Mouse (Mus musculus): ENCODE data around the gene Sun5. TPM values are rescaled to one million over a fixed set of nuclear protein-coding genes. Genes with fewer than 3 reads are reported as not detected.
"Not testable (repeated sequence)": the region's sequence is repeated elsewhere in the genome, so short reads cannot be mapped to it uniquely, and the experiment has no call there.

Sun5 gene
- polyA plus RNA-seq, 1 experiment, result not detected

DNA sequence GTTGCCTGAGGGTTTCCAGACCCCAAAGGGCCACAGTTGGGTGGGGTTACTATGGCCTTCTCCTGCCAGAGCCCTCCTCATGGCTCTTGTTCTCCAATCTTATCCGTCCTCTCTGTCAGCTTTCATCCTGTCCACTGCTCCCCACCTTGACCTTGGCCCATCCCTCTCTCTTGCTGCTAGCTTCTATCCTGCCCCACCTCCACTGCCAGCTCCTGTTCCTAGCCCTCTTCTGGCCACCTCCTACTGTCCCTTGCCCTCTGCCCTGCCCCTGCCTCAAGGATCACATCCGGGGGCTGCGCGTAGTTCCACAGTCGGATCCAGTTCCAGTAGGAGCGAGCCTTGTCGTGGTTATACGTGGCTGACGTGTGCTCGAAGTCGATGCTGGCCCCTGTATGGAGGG, 10.6 kb downstream of the Sun5 start:
- WGBS, result 79% methylated on average over 11 of the region's 11 CpGs
- no peaks in the 10 kb centered on the region for H3K4me1 ChIP-seq (ENCODE audit: control insufficient read depth, insufficient read depth, low read length)
- no peak for DNase-seq
- H3K4me3 ChIP-seq (replicated peaks; ENCODE audit: extremely low read depth, low read depth, low read length), result no peak overlapping the region
- TF ChIP-seq POLR2A (IDR thresholded peaks at IDR 0.05; ENCODE audit: borderline replicate concordance, extremely low read depth, low read depth, low read length) (no peak), CTCF (IDR thresholded peaks at IDR 0.05; ENCODE audit: insufficient read depth, low read length) (no peak)

DNA sequence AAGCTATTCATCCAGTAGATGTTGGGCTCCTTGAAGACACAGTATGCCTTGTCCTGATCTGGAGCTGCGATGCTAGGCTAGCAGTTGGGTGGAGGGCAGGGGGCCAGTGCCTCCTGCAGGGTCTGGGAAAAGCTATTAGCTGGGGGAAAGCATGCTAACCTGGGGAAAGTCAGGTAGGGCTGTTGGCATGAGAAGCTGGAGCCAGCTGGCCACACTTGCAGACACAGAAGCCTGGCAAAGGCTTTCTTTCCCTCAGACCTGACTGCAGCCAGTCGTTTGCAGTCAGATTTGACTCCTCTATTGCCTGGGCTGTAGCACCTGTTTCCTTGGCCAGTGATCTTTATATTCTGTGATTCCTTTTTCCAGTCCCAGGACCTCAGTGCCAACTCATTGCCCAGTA, 11.3 kb downstream of the Sun5 start:
- DNase-seq, result no peak
- WGBS, result 76% methylated on average over 2 of the region's 2 CpGs
- Histone ChIP-seq H3K4me3 (replicated peaks; ENCODE audit: extremely low read depth, low read depth, low read length) (no peak overlapping the region), H3K4me1 (ENCODE audit: control insufficient read depth, insufficient read depth, low read length) (no peaks in the 10 kb centered on the region)
- TF ChIP-seq POLR2A (IDR thresholded peaks at IDR 0.05; ENCODE audit: borderline replicate concordance, extremely low read depth, low read depth, low read length) (no peak), CTCF (IDR thresholded peaks at IDR 0.05; ENCODE audit: insufficient read depth, low read length) (no peak)

DNA sequence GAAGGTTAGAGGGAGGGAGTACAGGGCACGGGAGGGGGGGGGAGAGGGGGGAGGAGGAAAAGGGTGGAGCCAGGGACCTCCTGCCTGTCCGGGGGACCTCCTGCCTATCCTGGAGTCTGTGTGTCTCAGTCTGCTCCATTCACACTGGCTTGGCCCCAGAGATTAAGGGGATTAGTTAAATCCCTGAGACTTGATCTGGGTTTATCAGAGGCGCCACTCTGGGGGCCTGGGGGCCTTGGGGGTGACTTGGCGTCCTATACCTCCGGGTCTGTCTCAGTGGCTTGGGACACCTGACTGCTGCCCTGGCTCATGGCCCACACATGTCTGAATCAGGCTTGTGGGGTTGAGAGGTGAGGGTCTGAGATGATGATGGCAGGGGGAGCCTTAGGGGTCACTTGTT, 17.3 kb downstream of the Sun5 start:
- Histone ChIP-seq H3K4me1 (ENCODE audit: control insufficient read depth, insufficient read depth, low read length) (no peaks in the 10 kb centered on the region), H3K4me3 (replicated peaks; ENCODE audit: extremely low read depth, low read depth, low read length) (no peak overlapping the region)
- no peak for TF ChIP-seq POLR2A (IDR thresholded peaks at IDR 0.05; ENCODE audit: borderline replicate concordance, extremely low read depth, low read depth, low read length)
- 28% methylated on average over 5 of the region's 5 CpGs for whole genome bisulfite sequencing
- DNase-seq, result no peak

DNA sequence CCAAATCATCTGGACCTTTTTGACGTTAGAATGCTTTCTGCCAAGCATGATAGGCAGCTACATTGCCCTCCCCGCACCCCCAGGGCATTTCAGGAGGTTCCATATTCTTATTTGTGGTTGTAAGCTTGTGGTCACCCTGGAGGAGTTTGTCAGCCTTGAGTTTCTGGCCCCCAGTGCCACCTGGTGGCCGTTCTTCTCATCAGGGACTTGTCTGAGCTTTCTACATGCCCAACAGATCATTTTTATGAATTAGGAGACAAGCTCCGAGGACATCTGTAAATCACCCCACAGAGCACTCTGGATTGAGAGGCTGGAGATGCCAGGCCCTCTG, 19.9 kb downstream of the Sun5 start:
- DNase-seq, result peak; percentile 36
- TF ChIP-seq CTCF (IDR thresholded peaks at IDR 0.05; ENCODE audit: insufficient read depth, low read length) (peak; percentile 56), POLR2A (IDR thresholded peaks at IDR 0.05; ENCODE audit: borderline replicate concordance, extremely low read depth, low read depth, low read length) (no peak)
- Histone ChIP-seq H3K4me3 (replicated peaks; ENCODE audit: extremely low read depth, low read depth, low read length) (no peak overlapping the region), H3K4me1 (ENCODE audit: control insufficient read depth, insufficient read depth, low read length) (no peaks in the 10 kb centered on the region)
- WGBS, result 38% methylated on average over 4 of the region's 4 CpGs

DNA sequence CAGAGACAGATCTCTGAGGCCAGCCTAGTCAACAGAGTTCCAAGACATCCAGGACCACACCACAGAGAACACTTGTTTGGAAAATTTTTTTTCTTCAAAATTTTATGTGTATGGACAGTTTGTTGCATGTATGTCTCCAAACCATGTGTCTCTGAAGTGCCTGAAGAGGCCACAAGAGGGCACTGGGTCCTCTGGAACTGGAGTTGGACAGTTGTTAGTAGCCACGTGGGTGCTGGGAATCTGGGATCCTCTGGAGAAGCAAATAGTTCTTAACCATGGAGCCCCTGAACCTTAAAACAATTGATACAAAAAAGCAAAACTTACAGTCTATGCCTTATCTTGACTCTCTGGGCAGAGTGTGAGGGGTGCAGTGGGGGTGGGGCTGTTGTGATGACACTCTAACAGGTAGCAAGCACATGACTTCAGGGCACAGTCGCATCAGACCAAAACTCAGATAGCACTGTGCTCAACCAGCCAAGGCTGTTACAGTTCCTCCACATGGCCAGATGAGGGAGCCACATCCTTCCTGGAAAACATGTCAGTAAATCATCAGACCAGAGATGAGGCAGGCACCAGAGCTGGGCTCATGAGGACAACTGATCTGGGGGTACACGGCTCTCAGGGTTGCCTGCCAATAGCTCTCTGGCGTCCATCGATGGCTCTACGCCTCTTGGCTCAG, 20.4 kb downstream of the Sun5 start:
- no peak overlapping the region for H3K4me3 ChIP-seq (replicated peaks; ENCODE audit: extremely low read depth, low read depth, low read length)
- TF ChIP-seq CTCF (IDR thresholded peaks at IDR 0.05; ENCODE audit: insufficient read depth, low read length) (0 out of 2 replicates have a peak, but pooled peaks have one; percentile 18), POLR2A (IDR thresholded peaks at IDR 0.05; ENCODE audit: borderline replicate concordance, extremely low read depth, low read depth, low read length) (no peak)
- WGBS, result 79% methylated on average over 6 of the region's 6 CpGs
- no peaks in the 10 kb centered on the region for H3K4me1 ChIP-seq (ENCODE audit: control insufficient read depth, insufficient read depth, low read length)
- DNase-seq, result no peak

DNA sequence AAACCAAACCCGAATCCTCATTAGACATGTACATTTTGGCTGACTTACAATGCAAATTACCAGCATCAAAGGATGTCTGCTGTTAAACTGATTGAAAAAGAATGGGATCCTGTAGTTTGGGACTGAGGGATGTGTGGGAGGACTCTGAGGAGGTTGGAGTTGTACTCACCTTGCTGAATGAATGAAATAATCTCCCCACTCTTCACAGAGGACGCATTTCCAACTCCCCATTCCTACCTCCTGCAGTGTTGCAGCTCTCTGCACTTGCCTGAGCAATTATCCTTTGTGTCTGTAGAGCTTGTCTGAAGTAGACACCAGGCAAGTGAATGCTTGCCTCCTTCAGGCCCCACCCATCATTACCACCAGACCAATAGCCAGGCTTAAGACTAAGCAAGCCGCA, 22.5 kb downstream of the Sun5 start:
- no peaks in the 10 kb centered on the region for H3K4me1 ChIP-seq (ENCODE audit: control insufficient read depth, insufficient read depth, low read length)
- no peak overlapping the region for H3K4me3 ChIP-seq (replicated peaks; ENCODE audit: extremely low read depth, low read depth, low read length)
- WGBS, result 79% methylated on average over 3 of the region's 3 CpGs
- no peak for DNase-seq
- TF ChIP-seq POLR2A (IDR thresholded peaks at IDR 0.05; ENCODE audit: borderline replicate concordance, extremely low read depth, low read depth, low read length), result no peak

DNA sequence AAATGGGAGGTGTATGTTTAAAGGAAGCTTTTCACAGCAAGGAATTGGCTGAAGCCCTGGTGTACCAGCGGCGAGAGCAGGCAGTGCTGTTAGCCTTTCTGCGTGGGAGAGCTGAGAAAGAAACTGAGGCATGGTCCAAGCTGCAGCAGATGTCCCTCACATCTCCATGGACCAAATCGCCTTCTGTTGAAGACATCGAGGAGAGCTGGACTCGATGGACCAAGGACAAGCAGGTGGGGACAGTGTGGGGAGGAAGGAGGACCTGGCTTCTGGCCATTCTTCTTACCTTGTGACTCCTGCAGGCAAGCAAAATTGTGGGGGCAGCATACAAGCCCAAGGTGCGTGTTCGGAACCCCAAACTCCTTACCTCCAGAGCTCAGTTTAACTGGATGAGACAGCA, 28.0 kb downstream of the Sun5 start:
- H3K4me3 ChIP-seq (replicated peaks; ENCODE audit: extremely low read depth, low read depth, low read length), result no peak overlapping the region
- TF ChIP-seq POLR2A (IDR thresholded peaks at IDR 0.05; ENCODE audit: borderline replicate concordance, extremely low read depth, low read depth, low read length) (no peak), CTCF (IDR thresholded peaks at IDR 0.05; ENCODE audit: insufficient read depth, low read length) (no peak)
- WGBS, result 78% methylated on average over 8 of the region's 8 CpGs
- no peak for DNase-seq
- no peaks in the 10 kb centered on the region for H3K4me1 ChIP-seq (ENCODE audit: control insufficient read depth, insufficient read depth, low read length)

DNA sequence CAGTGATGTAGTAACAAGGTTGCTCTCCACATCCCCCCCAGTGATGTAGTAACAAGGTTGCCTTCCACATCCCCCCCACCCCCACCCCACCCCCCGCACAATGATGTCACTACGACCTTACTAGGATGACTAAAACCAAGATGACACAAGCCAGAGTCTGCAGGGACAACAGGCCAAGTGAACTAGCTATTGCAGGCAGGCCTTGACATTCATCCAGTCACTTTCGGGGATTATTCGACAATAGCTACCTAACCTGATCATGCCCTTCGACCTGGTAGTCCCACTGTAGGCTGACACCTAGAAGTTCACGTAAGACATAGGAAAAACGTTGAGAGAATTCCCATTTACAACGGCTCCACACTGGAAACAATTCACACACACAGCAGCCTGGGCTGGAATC, 37.6 kb downstream of the Sun5 start:
- no peak for TF ChIP-seq CTCF (IDR thresholded peaks at IDR 0.05; ENCODE audit: insufficient read depth, low read length)
- TF ChIP-seq POLR2A (IDR thresholded peaks at IDR 0.05; ENCODE audit: borderline replicate concordance, extremely low read depth, low read depth, low read length), result no peak
- WGBS, result 88% methylated on average over 8 of the region's 8 CpGs
- H3K4me1 ChIP-seq (ENCODE audit: control insufficient read depth, insufficient read depth, low read length), result no peaks in the 10 kb centered on the region
- no peak overlapping the region for H3K4me3 ChIP-seq (replicated peaks; ENCODE audit: extremely low read depth, low read depth, low read length)
- no peak for DNase-seq

DNA sequence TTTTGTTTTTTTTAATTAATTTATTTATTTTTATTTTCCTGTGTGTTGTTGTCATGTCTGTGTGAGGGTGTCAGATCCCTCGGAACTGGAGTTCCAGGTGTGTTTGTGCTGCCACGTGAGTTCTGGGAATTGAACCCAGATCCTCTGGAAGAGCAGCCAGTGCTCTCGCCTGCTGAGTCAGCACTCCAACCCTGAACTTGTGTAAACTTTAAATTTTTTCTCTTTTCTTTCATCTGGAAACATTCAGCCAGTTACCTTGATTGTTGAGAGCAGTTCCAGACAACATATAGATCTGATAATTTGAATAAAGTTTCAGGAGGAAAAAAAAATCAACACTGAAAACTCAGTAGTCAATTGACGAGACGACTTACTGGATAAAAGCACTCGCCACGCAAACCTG, 42.2 kb downstream of the Sun5 start:
- 73% methylated on average over 7 of the region's 7 CpGs for WGBS
- H3K4me1 ChIP-seq (ENCODE audit: control insufficient read depth, insufficient read depth, low read length), result no peaks in the 10 kb centered on the region
- no peak overlapping the region for H3K4me3 ChIP-seq (replicated peaks; ENCODE audit: extremely low read depth, low read depth, low read length)
- DNase-seq, result no peak
- TF ChIP-seq POLR2A (IDR thresholded peaks at IDR 0.05; ENCODE audit: borderline replicate concordance, extremely low read depth, low read depth, low read length) (no peak), CTCF (IDR thresholded peaks at IDR 0.05; ENCODE audit: insufficient read depth, low read length) (no peak)

DNA sequence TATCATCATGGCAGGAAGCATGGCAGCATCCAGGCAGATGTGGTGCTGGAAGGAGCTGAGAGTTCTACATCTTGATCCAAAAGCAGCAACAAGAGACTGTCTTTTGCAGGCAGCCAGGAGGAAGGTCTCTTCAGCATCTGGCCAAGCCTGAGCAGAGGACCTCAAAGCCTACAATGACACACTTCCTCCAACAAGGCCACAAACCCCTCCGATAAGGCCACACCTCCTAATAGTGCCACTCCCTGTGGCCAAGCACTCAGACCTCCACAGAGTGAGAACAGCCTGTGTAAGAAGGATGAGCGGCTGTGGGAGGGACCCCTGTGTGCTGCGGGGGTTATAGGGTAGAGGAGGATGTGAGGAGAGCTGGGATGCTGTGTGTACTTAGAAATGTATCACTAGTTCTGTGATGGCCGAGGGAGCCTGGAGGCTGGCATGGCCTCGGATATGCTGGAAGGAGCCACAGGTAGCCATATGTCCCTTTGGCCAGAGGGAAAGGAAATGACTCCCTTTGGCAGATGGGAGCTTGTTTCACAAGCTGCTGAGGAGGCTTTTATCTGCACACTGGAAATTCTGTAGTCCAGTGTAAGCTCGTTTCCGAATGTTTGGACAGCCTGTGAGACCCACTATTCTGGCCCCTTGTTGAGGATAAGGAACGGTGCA, 43.6 kb downstream of the Sun5 start:
- 74% methylated on average over 8 of the region's 8 CpGs for WGBS
- DNase-seq, result no peak
- Histone ChIP-seq H3K4me3 (replicated peaks; ENCODE audit: extremely low read depth, low read depth, low read length) (no peak overlapping the region), H3K4me1 (ENCODE audit: control insufficient read depth, insufficient read depth, low read length) (no peaks in the 10 kb centered on the region)
- TF ChIP-seq POLR2A (IDR thresholded peaks at IDR 0.05; ENCODE audit: borderline replicate concordance, extremely low read depth, low read depth, low read length) (no peak), CTCF (IDR thresholded peaks at IDR 0.05; ENCODE audit: insufficient read depth, low read length) (no peak)

DNA sequence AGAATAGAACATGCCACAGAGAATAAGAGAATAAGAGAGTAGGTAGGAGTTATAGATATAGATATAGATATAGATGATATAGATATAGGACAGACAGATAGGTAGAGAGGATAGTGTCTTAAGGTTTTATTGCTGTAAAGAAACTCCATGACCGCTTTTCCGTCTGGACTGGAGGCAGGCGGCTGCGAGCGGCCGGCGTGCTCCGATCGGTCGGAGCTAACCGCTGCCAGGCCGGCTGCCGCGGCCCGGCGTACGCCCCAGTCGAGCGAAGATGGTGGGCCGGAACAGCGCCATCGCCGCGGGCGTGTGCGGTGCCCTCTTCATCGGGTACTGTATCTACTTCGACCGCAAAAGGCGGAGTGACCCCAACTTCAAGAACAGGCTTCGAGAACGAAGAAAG, 45.0 kb downstream of the Sun5 start:
- 64% methylated on average over 32 of the region's 32 CpGs for WGBS
- not testable (repeated sequence) for H3K4me3 ChIP-seq (replicated peaks; ENCODE audit: extremely low read depth, low read depth, low read length); DNase-seq; H3K4me1 ChIP-seq (ENCODE audit: control insufficient read depth, insufficient read depth, low read length)
